In genomic region chr12:99529687-99530411, GRCm38 (mm10) we compare ENCODE assay signal across 11 mouse cellular contexts. TPM values are rescaled to one million over a fixed set of nuclear protein-coding genes. Genes with fewer than 3 reads are reported as not detected.
DNase-seq lines count a peak whose midpoint lies in the region; ATAC-seq and TF ChIP-seq lines count a peak whose summit lies in the region.
"Had no signal": no experiment of that assay in that cellular context is flagged by ENCODE, and none has a peak within 500 bp of the region (broad histone marks: within the 10 kb centered on the region; RNA-seq: fewer than 3 reads in every experiment).

No protein-coding gene starts in this region.

- H3K27me3 ChIP-seq in embryonic facial prominence, embryonic 10.5 days (replicated peaks; ENCODE audit: low read depth, poor library complexity, severe bottlenecking) = no peaks in the 10 kb centered on the region
- no peaks in the 10 kb centered on the region for H3K27me3 ChIP-seq in heart, postnatal 0 days (ENCODE audit: control insufficient read depth, insufficient read depth, low read length)
- H3K27me3 ChIP-seq in limb, embryonic 14.5 days (ENCODE audit: control insufficient read depth, insufficient read depth, low read length) = no peaks in the 10 kb centered on the region
- no peaks in the 10 kb centered on the region for H3K27me3 ChIP-seq in midbrain, postnatal 0 days (ENCODE audit: insufficient read depth, low read length)

- peak; percentile 44 for DNase-seq in brain, embryonic 14.5 days (ENCODE audit: low read depth)
- DNase-seq in embryonic facial prominence, embryonic 10.5 days (ENCODE audit: low spot score) = peak; percentile 33
- DNase-seq in heart, postnatal 0 days (ENCODE audit: low spot score) = no peak
- DNase-seq in limb, embryonic 14.5 days (ENCODE audit: low spot score) = peak; percentile 62
- DNase-seq in right cerebral cortex, postnatal 14 days = no peak
- DNase-seq in thymus, adult 18-20 months = no peak
- no peak for DNase-seq in midbrain, postnatal 0 days (ENCODE audit: low spot score)
- DNase-seq in c-Kit-positive CD71-positive TER-119-positive erythroid progenitor cells, embryonic 14.5 days (ENCODE audit: low spot score) = no peak

- no peak for TF ChIP-seq POLR2A in brain, embryonic 14.5 days (IDR thresholded peaks at IDR 0.05; ENCODE audit: borderline replicate concordance, extremely low read depth, insufficient read depth, insufficient read length, poor library complexity, severe bottlenecking)
- TF ChIP-seq POLR2A in limb, embryonic 14.5 days (IDR thresholded peaks at IDR 0.05; ENCODE audit: borderline replicate concordance, extremely low read depth, insufficient read depth, insufficient read length) = no peak

- H3K9ac ChIP-seq in heart, postnatal 0 days (replicated peaks; ENCODE audit: low read depth, low read length) = no peak overlapping the region
- no peak overlapping the region for H3K9ac ChIP-seq in limb, embryonic 14.5 days (ENCODE audit: low read depth, low read length, severe bottlenecking)
- H3K9ac ChIP-seq in midbrain, postnatal 0 days (replicated peaks; ENCODE audit: low read length, poor library complexity, severe bottlenecking) = no peak overlapping the region
- H3K9ac ChIP-seq: hindbrain, embryonic 14.5 days; liver, embryonic 14.5 days had no signal

- H3K4me1 ChIP-seq in embryonic facial prominence, embryonic 10.5 days = peaks cover 53% of the 10 kb centered on the region
- H3K4me1 ChIP-seq in heart, postnatal 0 days (ENCODE audit: control insufficient read depth, insufficient read depth) = 0 out of 2 replicates have a peak, but pooled peaks cover 2% of the 10 kb centered on the region
- H3K4me1 ChIP-seq in limb, embryonic 14.5 days (ENCODE audit: control insufficient read depth, insufficient read depth, low read length) = peaks cover 43% of the 10 kb centered on the region
- peaks cover 3% of the 10 kb centered on the region; the same call in 1 of the 2 replicates for H3K4me1 ChIP-seq in midbrain, postnatal 0 days (ENCODE audit: insufficient read depth, low read length)

- peaks cover 21% of the 10 kb centered on the region for H3K36me3 ChIP-seq in embryonic facial prominence, embryonic 10.5 days (replicated peaks)
- no peaks in the 10 kb centered on the region for H3K36me3 ChIP-seq in heart, postnatal 0 days (replicated peaks; ENCODE audit: control insufficient read depth, insufficient read depth, low read length)
- 0 out of 2 replicates have a peak, but pooled peaks cover under 1% of the 10 kb centered on the region for H3K36me3 ChIP-seq in limb, embryonic 14.5 days (ENCODE audit: control insufficient read depth, insufficient read depth, low read length)
- no peaks in the 10 kb centered on the region; the same call in 1 of the 2 replicates for H3K36me3 ChIP-seq in midbrain, postnatal 0 days (ENCODE audit: insufficient read depth, low read length)
- H3K36me3 ChIP-seq: G1E had no signal

- no peak for TF ChIP-seq CTCF in brain, embryonic 14.5 days (IDR thresholded peaks at IDR 0.05; ENCODE audit: borderline replicate concordance, extremely low read depth, insufficient read depth, insufficient read length)
- TF ChIP-seq CTCF in heart, postnatal 0 days (IDR thresholded peaks at IDR 0.05; ENCODE audit: low read depth) = no peak
- no peak for TF ChIP-seq CTCF in midbrain, postnatal 0 days (IDR thresholded peaks at IDR 0.05)

- no peak for TF ChIP-seq EP300 in heart, postnatal 0 days (IDR thresholded peaks at IDR 0.05; ENCODE audit: low read depth)

- H3K27ac ChIP-seq in embryonic facial prominence, embryonic 10.5 days (replicated peaks) = peak overlapping the region; percentile 57; the same call in 1 of the 2 replicates
- H3K27ac ChIP-seq in heart, postnatal 0 days (ENCODE audit: low read depth) = peak overlapping the region; percentile 12; the same call in 1 of the 2 replicates
- peak overlapping the region; percentile 67 for H3K27ac ChIP-seq in limb, embryonic 14.5 days (replicated peaks; ENCODE audit: low read depth, low read length)
- no peak overlapping the region for H3K27ac ChIP-seq in midbrain, postnatal 0 days (ENCODE audit: low read depth, low read length)
- H3K27ac ChIP-seq: hindbrain, embryonic 14.5 days; liver, embryonic 14.5 days had no signal

- no peak overlapping the region for H3K4me3 ChIP-seq in embryonic facial prominence, embryonic 10.5 days
- no peak overlapping the region for H3K4me3 ChIP-seq in heart, postnatal 0 days (ENCODE audit: low read depth, low read length)
- no peak overlapping the region for H3K4me3 ChIP-seq in limb, embryonic 14.5 days (replicated peaks; ENCODE audit: low read length)
- H3K4me3 ChIP-seq in midbrain, postnatal 0 days (ENCODE audit: low read depth, low read length) = no peak overlapping the region

- peaks cover 9% of the 10 kb centered on the region; the same call in 1 of the 2 replicates for H3K9me3 ChIP-seq in embryonic facial prominence, embryonic 10.5 days
- H3K9me3 ChIP-seq in heart, postnatal 0 days (replicated peaks; ENCODE audit: control insufficient read depth, low read length) = no peaks in the 10 kb centered on the region
- H3K9me3 ChIP-seq in limb, embryonic 14.5 days (ENCODE audit: control insufficient read depth, low read length) = no peaks in the 10 kb centered on the region
- H3K9me3 ChIP-seq in midbrain, postnatal 0 days (ENCODE audit: low read length) = 0 out of 2 replicates have a peak, but pooled peaks cover 3% of the 10 kb centered on the region

- 55% methylated on average over 17 of the region's 17 CpGs for WGBS in embryonic facial prominence, embryonic 10.5 days
- WGBS in heart, postnatal 0 days = 53% methylated on average over 17 of the region's 17 CpGs
- WGBS in limb, embryonic 14.5 days = 15% methylated on average over 17 of the region's 17 CpGs
- 83% methylated on average over 17 of the region's 17 CpGs for WGBS in midbrain, postnatal 0 days

- H3K4me2 ChIP-seq in heart, postnatal 0 days (ENCODE audit: low read depth, low read length) = no peak overlapping the region
- H3K4me2 ChIP-seq in limb, embryonic 14.5 days (replicated peaks; ENCODE audit: low read depth, low read length, severe bottlenecking) = peak overlapping the region; percentile 32
- no peak overlapping the region for H3K4me2 ChIP-seq in midbrain, postnatal 0 days (ENCODE audit: low read depth, low read length, poor library complexity, severe bottlenecking)
- H3K4me2 ChIP-seq: hindbrain, embryonic 14.5 days had no signal

- ATAC-seq in heart, postnatal 0 days (ENCODE audit: insufficient read depth, low read depth) = no peak; the same call in none of the 2 replicates
- ATAC-seq in limb, embryonic 14.5 days (ENCODE audit: low FRiP score, low read depth) = peak; percentile 54
- no peak for ATAC-seq in midbrain, postnatal 0 days (ENCODE audit: low FRiP score)

RNA-seq across cellular contexts. Expression of gene Foxn3, which starts 33.5 kb away (rescaled TPM):
- 28.0 and 35.7 TPM in 2 replicates for polyA plus RNA-seq in brain, embryonic 14.5 days (2012; rRNA removed)
- polyA plus RNA-seq in embryonic facial prominence, embryonic 10.5 days (2016; fragmentation: Nextera tagmentation; extraction: Ambion mirVana) = 64.7 and 65.3 TPM in 2 replicates
- 31.4 and 36.1 TPM in 2 replicates for total RNA-seq in heart, postnatal 0 days (2014; rRNA removed; ENCODE audit: low replicate concordance)
- 53.1 and 55.3 TPM in 2 replicates for polyA plus RNA-seq in heart, postnatal 0 days (2015; fragmentation: Nextera tagmentation; extraction: Ambion mirVana)
- polyA plus RNA-seq in limb, embryonic 14.5 days (2012; rRNA removed) = 27.6 and 31.9 TPM in 2 replicates
- polyA plus RNA-seq in limb, embryonic 14.5 days (2014; fragmentation: Nextera tagmentation; extraction: Ambion mirVana) = 118 and 139 TPM in 2 replicates
- 38.9 and 40.5 TPM in 2 replicates for total RNA-seq in midbrain, postnatal 0 days (2014; rRNA removed)
- 60.4 and 72.7 TPM in 2 replicates for polyA plus RNA-seq in midbrain, postnatal 0 days (2015; fragmentation: Nextera tagmentation; extraction: Ambion mirVana)

Comparison
In these comparisons a context has a peak if more than half of its experiments do, and no peak if none do; other contexts are left out.
1. DNase-seq: peak in brain, embryonic 14.5 days (single experiment), embryonic facial prominence, embryonic 10.5 days (single experiment) and limb, embryonic 14.5 days (single experiment); none in heart, postnatal 0 days (single experiment), right cerebral cortex, postnatal 14 days (single experiment), thymus, adult 18-20 months (0 of 2), midbrain, postnatal 0 days (single experiment) and c-Kit-positive CD71-positive TER-119-positive erythroid progenitor cells, embryonic 14.5 days (single experiment).